Mouse (Mus musculus) intestine, postnatal 0 days (tissue): ENCODE results near the gene Gna12. TPM values are rescaled to one million over a fixed set of nuclear protein-coding genes. Genes with fewer than 3 reads are reported as not detected.

ENCODE experiments used
- ATAC-seq: fragments of 200-750 bp; cut with Nextera tagmentation; 2 replicates; pipeline ENCODE4 v1.8.0; 2017; ENCODE audit warnings: mild to moderate bottlenecking, moderate TSS enrichment, moderate library complexity
- H3K27ac ChIP-seq: fragments of 300-500 bp; sonication (generic); 2 replicates; pipeline ENCODE4 v1.5.1; 2014; ENCODE audit warnings: mild to moderate bottlenecking, low read depth, low read length, moderate library complexity
- H3K27me3 ChIP-seq: fragments of 300-500 bp; sonication (generic); replicated peaks from 2 replicates; pipeline ENCODE4 v1.6.1; 2014; ENCODE audit warnings: low read length, mixed read lengths; ENCODE audit not compliant: control insufficient read depth, insufficient read depth
- H3K36me3 ChIP-seq: fragments of 300-500 bp; sonication (generic); 2 replicates; pipeline ENCODE4 v1.6.1; 2014; ENCODE audit warnings: mild to moderate bottlenecking, moderate library complexity; ENCODE audit not compliant: control insufficient read depth, insufficient read depth
- H3K4me1 ChIP-seq: fragments of 300-500 bp; sonication (generic); replicated peaks from 2 replicates; pipeline ENCODE4 v1.6.1; 2014; ENCODE audit warnings: antibody characterized with exemption, low read length, mixed read lengths; ENCODE audit not compliant: control insufficient read depth, insufficient read depth
- H3K4me2 ChIP-seq: fragments of 300-500 bp; sonication (generic); replicated peaks from 2 replicates; pipeline ENCODE4 v1.6.1; 2014; ENCODE audit warnings: low read depth, mild to moderate bottlenecking, moderate library complexity
- H3K4me3 ChIP-seq: fragments of 300-500 bp; sonication (generic); 2 replicates; pipeline ENCODE4 v1.5.1; 2014; ENCODE audit warnings: low read depth, low read length
- H3K9ac ChIP-seq: fragments of 300-500 bp; sonication (generic); 2 replicates; pipeline ENCODE4 v1.6.1; 2014; ENCODE audit warnings: mild to moderate bottlenecking, low read depth, low read length
- H3K9me3 ChIP-seq: fragments of 300-500 bp; sonication (generic); 2 replicates; pipeline ENCODE4 v1.6.1; 2016; ENCODE audit warnings: mixed run types; ENCODE audit not compliant: control insufficient read depth
- CTCF ChIP-seq: sonication (generic); IDR thresholded peaks from 2 replicates; pipeline ENCODE4 v1.5.1; 2016; ENCODE audit warnings: low read depth, mild to moderate bottlenecking, control low read depth, antibody characterized with exemption, moderate library complexity
- WGBS: fragments of 180-500 bp; shearing (Covaris S2); extraction: QIAGEN DNeasy Blood & Tissue Kit; methylation state at CpG from one replicate; pipeline ENCODE4 v1.1.7; 2014; 5-methylcytosine and 5-hydroxymethylcytosine counted together
- polyA plus RNA-seq: library from polyadenylated mRNA; unstranded; fragments of >200 nt; fragmentation: Nextera tagmentation; extraction: Ambion mirVana; gene quantifications from 2 replicates; pipeline ENCODE4 v1.2.1, GENCODE M21; 2015

Gene Gna12
- polyA plus RNA-seq, 1 experiment from 2014 or later, result 13.8 TPM

GRCm38 (mm10) chr5:140720773-140721172, 109.5 kb downstream of the Gna12 start:
- no peaks in the 10 kb centered on the region for H3K9me3 ChIP-seq

GRCm38 (mm10) chr5:140711040-140711439, 119.2 kb downstream of the Gna12 start:
- Histone ChIP-seq H3K4me1 (no peaks in the 10 kb centered on the region), H3K36me3 (peaks cover 65% of the 10 kb centered on the region), H3K4me3 (no peak overlapping the region), H3K9me3 (no peaks in the 10 kb centered on the region), H3K4me2 (no peak overlapping the region), H3K27me3 (no peaks in the 10 kb centered on the region), H3K9ac (no peak overlapping the region), H3K27ac (no peak overlapping the region)
- ATAC-seq, result no peak
- WGBS, result 86% methylated on average over 5 of the region's 5 CpGs
- 0 out of 2 replicates have a peak, but pooled peaks have one; percentile 3 for TF ChIP-seq CTCF

More at GRCm38 (mm10) chr5:140720773-140721172, 109.5 kb downstream of the Gna12 start:
- no peaks in the 10 kb centered on the region for H3K27me3 ChIP-seq
- ATAC-seq, result no peak
- no peak for TF ChIP-seq CTCF
- no peak overlapping the region for H3K4me2 ChIP-seq
- WGBS, result 72% methylated on average over 7 of the region's 7 CpGs
- no peaks in the 10 kb centered on the region for H3K4me1 ChIP-seq
- no peak overlapping the region for H3K4me3 ChIP-seq
- no peak overlapping the region for H3K9ac ChIP-seq
- H3K36me3 ChIP-seq, result peaks cover 39% of the 10 kb centered on the region
- H3K27ac ChIP-seq, result no peak overlapping the region

- Histone ChIP-seq H3K36me3 (peaks cover 59% of the 10 kb centered on the region), H3K27ac (no peak overlapping the region), H3K27me3 (no peaks in the 10 kb centered on the region), H3K4me2 (no peak overlapping the region), H3K4me1 (0 out of 2 replicates have a peak, but pooled peaks cover 3% of the 10 kb centered on the region), H3K4me3 (no peak overlapping the region), H3K9ac (no peak overlapping the region), H3K9me3 (no peaks in the 10 kb centered on the region)
- TF ChIP-seq CTCF, result no peak
- 86% methylated on average over 6 of the region's 6 CpGs for WGBS
- no peak for ATAC-seq
Measured at GRCm38 (mm10) chr5:140710315-140710714, 119.9 kb downstream of the Gna12 start.

Other genes with a start within 250 kb of the Gna12 start
- 7.1 and 7.3 TPM in 2 replicates for gene Lfng, start 223.1 kb downstream of the Gna12 start, polyA plus RNA-seq
- gene Ttyh3, start 181.4 kb downstream of the Gna12 start, polyA plus RNA-seq, result 21.4 and 23.6 TPM in 2 replicates
- gene Iqce, start 128.1 kb downstream of the Gna12 start, polyA plus RNA-seq, result 5.7 and 7.0 TPM in 2 replicates
- 7.5 and 8.0 TPM in 2 replicates for gene Brat1, start 125.4 kb downstream of the Gna12 start, polyA plus RNA-seq
- gene Amz1, start 106.3 kb downstream of the Gna12 start, polyA plus RNA-seq, result 1.2 and 1.3 TPM in 2 replicates
- 0.43 and 0.55 TPM in 2 replicates for gene Card11, start 170.2 kb upstream of the Gna12 start, polyA plus RNA-seq